Mouse (Mus musculus) left cerebral cortex, adult 8-10 months (tissue): Measurements from ENCODE around the gene 2900011O08Rik. TPM values are rescaled to one million over a fixed set of nuclear protein-coding genes. Genes with fewer than 3 reads are reported as not detected.

Experiments
- DNase-seq, 2 experiments: peaks; one replicate each; pipeline ENCODE4 v3.0.0; 2022; ENCODE audit warnings: low spot score in 2 of 2
- microRNA-seq, 2 experiments: library from miRNA; unstranded; fragments of <30 nt; microRNA quantifications; one replicate each; pipeline ENCODE4 v1.2.0; 2022
- total RNA-seq, 4 experiments: library from RNA; stranded (reverse); gene quantifications; 2 replicates each; pipeline ENCODE4 v1.2.4; 2022

Gene 2900011O08Rik
- total RNA-seq, 4 experiments from 2014 or later = 258 to 289 (median 281) TPM

DNA sequence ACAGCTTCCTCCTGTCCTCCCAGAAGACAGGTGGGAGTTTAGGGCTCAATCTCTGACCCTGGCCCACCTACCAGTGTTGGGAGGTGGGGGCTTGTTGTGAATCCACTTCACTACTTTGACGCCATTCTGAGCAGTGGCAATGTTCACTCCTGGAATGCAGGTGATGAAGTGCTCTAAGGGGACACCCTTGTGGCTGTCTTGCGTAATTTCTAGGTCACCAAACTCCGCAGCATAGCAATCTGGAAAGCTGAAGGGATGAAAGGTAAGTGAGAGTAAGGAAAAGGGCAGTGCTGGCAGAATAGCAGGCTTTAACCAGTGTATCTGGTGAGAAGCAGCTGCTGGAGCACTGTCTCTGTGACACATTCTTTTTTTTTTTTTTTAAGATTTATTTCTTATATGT lies 145.0 kb downstream of the 2900011O08Rik start:
- DNase-seq = no peak

GRCm38 (mm10) chr16:14131838-14132237 lies 145.4 kb downstream of the 2900011O08Rik start:
- no peak for DNase-seq

DNA sequence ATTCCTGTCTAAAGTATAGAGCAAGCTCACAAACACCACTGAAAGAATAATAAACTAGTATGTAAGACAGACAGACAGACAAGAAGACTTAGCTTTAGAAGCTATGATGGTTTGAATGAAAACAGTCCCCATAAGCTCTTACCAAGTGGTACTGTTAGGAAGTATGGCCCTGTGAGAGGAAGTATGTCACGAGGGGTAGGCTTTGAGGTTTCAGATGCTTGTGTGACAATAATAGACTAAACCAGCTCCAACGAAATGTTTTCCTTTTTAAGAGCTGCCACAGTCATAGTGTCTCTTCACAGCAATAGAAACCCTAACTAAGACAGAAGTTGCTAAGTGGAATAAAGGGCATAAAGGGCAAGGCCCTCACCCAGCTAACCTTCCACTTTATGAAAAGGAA lies 148.6 kb downstream of the 2900011O08Rik start:
- DNase-seq = no peak

- DNase-seq = no peak
These were observed 151.7 kb downstream of the 2900011O08Rik start for GRCm38 (mm10) chr16:14137976-14138561.

DNA sequence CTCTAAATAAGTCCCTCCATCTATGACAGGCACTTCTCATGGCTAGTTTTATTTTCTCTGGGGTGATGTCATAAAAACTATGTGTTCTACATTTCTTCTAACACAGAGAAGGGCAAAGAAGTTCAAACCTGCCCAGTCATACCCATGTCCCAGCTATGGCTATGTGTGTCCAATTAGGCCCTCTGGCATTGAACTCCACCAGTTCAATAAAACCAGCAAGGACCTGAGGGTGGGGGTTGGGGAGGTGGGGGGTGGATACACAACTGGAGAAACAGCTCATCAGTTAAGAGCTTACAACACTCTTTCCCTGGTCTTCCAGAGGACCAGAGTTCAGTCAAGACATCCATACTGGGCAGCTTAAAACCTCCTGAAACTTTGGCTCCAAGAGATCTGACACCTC lies 152.7 kb downstream of the 2900011O08Rik start:
- DNase-seq = no peak

GRCm38 (mm10) chr16:14143298-14143697 lies 156.9 kb downstream of the 2900011O08Rik start:
- DNase-seq = no peak

DNA sequence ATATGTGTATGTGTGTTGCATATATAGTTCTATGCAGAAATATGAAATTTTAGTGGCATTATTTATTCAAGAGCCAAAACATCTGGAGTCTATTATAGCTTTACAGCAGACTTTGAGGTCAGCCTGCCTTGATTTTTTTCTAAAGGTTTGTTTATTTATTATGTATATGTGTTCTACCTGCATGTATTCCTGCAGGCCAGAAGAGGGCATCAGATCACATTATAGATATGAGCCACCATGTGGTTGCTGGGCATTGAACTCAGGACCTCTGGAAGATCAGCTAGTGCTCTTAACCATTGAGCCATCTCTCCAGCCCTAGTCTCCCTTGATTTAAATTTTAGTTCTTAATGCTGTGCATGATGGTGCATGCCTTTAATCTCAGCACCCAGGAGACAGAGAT lies 161.3 kb downstream of the 2900011O08Rik start:
- no peak for DNase-seq

Small RNA genes lying within 50 kb of the gene (microRNA-seq; reads per million reads assigned to microRNA genes)
- gene Gm27671 = 0 reads per million in 2 experiments

Other genes starting within 250 kb of the 2900011O08Rik start
- 10 to 100 TPM; 47.7 to 52.9 (median 50.2) TPM for gene Rrn3, start 205.9 kb upstream of the 2900011O08Rik start, total RNA-seq
- gene Ntan1, start 167.8 kb upstream of the 2900011O08Rik start, total RNA-seq = 100 to 1,000 TPM in 2 of 4 experiments, 10 to 100 TPM in 2; 98.0 to 124 (median 102) TPM
- 10 to 100 TPM; 72.0 to 79.0 (median 74.3) TPM for gene Pdxdc1, start 83.5 kb upstream of the 2900011O08Rik start, total RNA-seq
- gene Mpv17l, start 83.4 kb upstream of the 2900011O08Rik start, total RNA-seq = 10 to 100 TPM; 67.6 to 78.6 (median 74.2) TPM
- gene Ifitm7, start 284 bp downstream of the 2900011O08Rik start, total RNA-seq = 1 to 10 TPM; 1.3 to 2.5 (median 1.8) TPM
- 10 to 100 TPM; 14.8 to 22.3 (median 17.7) TPM for gene Nde1, start 176.7 kb downstream of the 2900011O08Rik start, total RNA-seq
- gene Marf1, start 176.7 kb downstream of the 2900011O08Rik start, total RNA-seq = 100 to 1,000 TPM; 135 to 173 (median 155) TPM